Mouse (Mus musculus): ENCODE results near the gene Cib3. TPM values are rescaled to one million over a fixed set of nuclear protein-coding genes. Genes with fewer than 3 reads are reported as not detected.

Gene Cib3
- total and polyA plus RNA-seq, 3 experiments: not detected

DNA sequence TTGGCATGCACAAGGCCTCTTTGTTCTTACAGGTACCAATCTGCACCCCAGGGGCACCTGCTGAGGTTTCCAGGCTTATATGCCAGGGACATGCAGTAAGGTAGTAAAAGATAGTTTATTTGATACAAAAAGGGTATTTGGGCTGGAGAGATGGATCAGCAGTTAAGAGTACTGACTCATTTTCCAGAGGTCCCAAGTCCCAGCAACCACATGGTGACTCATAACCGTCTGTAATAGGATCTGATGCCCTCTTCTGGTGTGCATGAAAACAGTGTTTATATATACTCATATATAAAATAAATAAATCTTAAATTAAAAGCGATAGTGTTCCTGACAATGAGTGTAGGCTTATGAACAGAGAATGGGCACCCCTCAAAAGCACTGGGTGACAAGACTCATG, 54.5 kb downstream of the Cib3 start:
- H3K4me1 ChIP-seq (ENCODE audit: control insufficient read depth in 1 of 2, insufficient read depth in 2 of 2, low read length in 2 of 2): peaks cover 10 to 19% of the 10 kb centered on the region in 2 experiments
- H3K79me2 ChIP-seq (ENCODE audit: control insufficient read depth, insufficient read depth, low read length, poor library complexity): peaks cover 22% of the 10 kb centered on the region
- H3K27ac ChIP-seq (ENCODE audit: control insufficient read depth, low read depth, low read length): no peak overlapping the region
- H3K9ac ChIP-seq (ENCODE audit: control insufficient read depth, low read depth, low read length, poor library complexity, severe bottlenecking): no peak overlapping the region
- no peaks in the 10 kb centered on the region for H3K9me3 ChIP-seq (replicated peaks; ENCODE audit: insufficient read depth, low read length)
- DNase-seq (ENCODE audit: low read depth, low spot score): peak; percentile 34
- H3K27me3 ChIP-seq (ENCODE audit: control insufficient read depth in 1 of 2, insufficient read depth in 2 of 2, low read length in 2 of 2): no peaks in the 10 kb centered on the region
- peaks cover 0 to 33% of the 10 kb centered on the region in 2 experiments for H3K36me3 ChIP-seq (ENCODE audit: control insufficient read depth in 1 of 2, insufficient read depth in 2 of 2, low read length in 2 of 2)
- no peak overlapping the region for H3K4me3 ChIP-seq (ENCODE audit: control insufficient read depth in 1 of 2, insufficient read depth in 1 of 2, low read depth in 2 of 2, low read length in 2 of 2)
- TF ChIP-seq JUND (IDR thresholded peaks at IDR 0.05; ENCODE audit: low read depth, low read length): no peak
- no peak for TF ChIP-seq MAX (IDR thresholded peaks at IDR 0.05; ENCODE audit: low read length)
- TF ChIP-seq MEF2A (IDR thresholded peaks at IDR 0.05; ENCODE audit: extremely low read depth, insufficient replicate concordance, low read depth, low read length, poor library complexity, severe bottlenecking): no peak
- no peak for TF ChIP-seq MXI1 (IDR thresholded peaks at IDR 0.05; ENCODE audit: low read depth, low read length)
- no peak for TF ChIP-seq POLR2AphosphoS2 (IDR thresholded peaks at IDR 0.05; ENCODE audit: low read length)
- no peak for TF ChIP-seq RAD21 (IDR thresholded peaks at IDR 0.05; ENCODE audit: low read depth, low read length)
- TF ChIP-seq NELFE (IDR thresholded peaks at IDR 0.05; ENCODE audit: low read depth, low read length): no peak
- no peak for TF ChIP-seq ETS1 (IDR thresholded peaks at IDR 0.05; ENCODE audit: low read depth, low read length)
- no peak for TF ChIP-seq ZC3H11A (IDR thresholded peaks at IDR 0.05; ENCODE audit: low read depth, low read length)
- TF ChIP-seq GATA1 (IDR thresholded peaks at IDR 0.05; ENCODE audit: low read depth, low read length): no peak
- no peak for TF ChIP-seq HCFC1 (IDR thresholded peaks at IDR 0.05; ENCODE audit: low read depth, low read length)
- no peak for TF ChIP-seq MAZ (IDR thresholded peaks at IDR 0.05; ENCODE audit: low read depth, low read length)
- no peak for TF ChIP-seq USF2 (IDR thresholded peaks at IDR 0.05; ENCODE audit: borderline replicate concordance in 1 of 2, insufficient read depth in 1 of 2, low read depth in 1 of 2, low read length in 2 of 2)
- no peak for TF ChIP-seq TCF12 (IDR thresholded peaks at IDR 0.05; ENCODE audit: low read depth, low read length)
- TF ChIP-seq MAFK (IDR thresholded peaks at IDR 0.05; ENCODE audit: borderline replicate concordance, low read depth, low read length): no peak
- TF ChIP-seq MYB (IDR thresholded peaks at IDR 0.05; ENCODE audit: low read depth, low read length): no peak
- no peak for TF ChIP-seq USF1 (IDR thresholded peaks at IDR 0.05; ENCODE audit: low read depth, low read length)
- TF ChIP-seq KAT2A (conservative IDR thresholded peaks at IDR 0.05; ENCODE audit: low read depth, low read length): no peak

Other genes with a start within 250 kb of the Cib3 start
- gene Cyp4f18, start 203.2 kb downstream of the Cib3 start, total RNA-seq (2012; rRNA removed): 0.08 TPM in 1 of 2 replicates, not detected in the other
- not detected for gene Cyp4f18, start 203.2 kb downstream of the Cib3 start, polyA plus RNA-seq (2012; ENCODE audit: insufficient read depth in 1 of 2, insufficient read length in 2 of 2, low read depth in 1 of 2, low replicate concordance in 2 of 2, missing spikeins in 1 of 2)
- 0.04 TPM in 1 of 2 replicates, not detected in the other for gene Olfr372, start 171.6 kb downstream of the Cib3 start, total RNA-seq (2012; rRNA removed)
- gene Olfr372, start 171.6 kb downstream of the Cib3 start, polyA plus RNA-seq (2012; ENCODE audit: insufficient read depth in 1 of 2, insufficient read length in 2 of 2, low read depth in 1 of 2, low replicate concordance in 2 of 2, missing spikeins in 1 of 2): under 1 TPM in 1 of 2 experiments, not detected in 1; 0.01 TPM
- 0.04 TPM in 1 of 2 replicates, not detected in the other for gene Olfr373, start 129.7 kb downstream of the Cib3 start, total RNA-seq (2012; rRNA removed)
- gene Olfr373, start 129.7 kb downstream of the Cib3 start, polyA plus RNA-seq (2012; ENCODE audit: insufficient read depth in 1 of 2, insufficient read length in 2 of 2, low read depth in 1 of 2, low replicate concordance in 2 of 2, missing spikeins in 1 of 2): 1 to 10 TPM in 1 of 2 experiments, not detected in 1; 1.0 TPM
- gene Olfr374, start 105.8 kb downstream of the Cib3 start, total RNA-seq (2012; rRNA removed): 0.08 TPM in 1 of 2 replicates, not detected in the other
- under 1 TPM in 1 of 2 experiments, not detected in 1; 0.06 TPM for gene Olfr374, start 105.8 kb downstream of the Cib3 start, polyA plus RNA-seq (2012; ENCODE audit: insufficient read depth in 1 of 2, insufficient read length in 2 of 2, low read depth in 1 of 2, low replicate concordance in 2 of 2, missing spikeins in 1 of 2)
- 0.12 TPM in 1 of 2 replicates, not detected in the other for gene Tpm4, start 77.9 kb downstream of the Cib3 start, total RNA-seq (2012; rRNA removed)
- under 1 TPM in 1 of 2 experiments, not detected in 1; 0.36 TPM for gene Tpm4, start 77.9 kb downstream of the Cib3 start, polyA plus RNA-seq (2012; ENCODE audit: insufficient read depth in 1 of 2, insufficient read length in 2 of 2, low read depth in 1 of 2, low replicate concordance in 2 of 2, missing spikeins in 1 of 2)
- 95.2 and 97.4 TPM in 2 replicates for gene Rab8a, start 51.6 kb downstream of the Cib3 start, total RNA-seq (2012; rRNA removed)
- gene Rab8a, start 51.6 kb downstream of the Cib3 start, polyA plus RNA-seq (2012; ENCODE audit: insufficient read depth in 1 of 2, insufficient read length in 2 of 2, low read depth in 1 of 2, low replicate concordance in 2 of 2, missing spikeins in 1 of 2): 100 to 1,000 TPM in 1 of 2 experiments, not detected in 1; 139 TPM
- gene Hsh2d, start 23.2 kb downstream of the Cib3 start, total RNA-seq (2012; rRNA removed): 0.04 TPM in 1 of 2 replicates, not detected in the other
- under 1 TPM in 1 of 2 experiments, not detected in 1; 0.13 TPM for gene Hsh2d, start 23.2 kb downstream of the Cib3 start, polyA plus RNA-seq (2012; ENCODE audit: insufficient read depth in 1 of 2, insufficient read length in 2 of 2, low read depth in 1 of 2, low replicate concordance in 2 of 2, missing spikeins in 1 of 2)
- gene Gm11034, start 799 bp upstream of the Cib3 start, total RNA-seq (2012; rRNA removed): not detected in 2 replicates
- gene Gm11034, start 799 bp upstream of the Cib3 start, polyA plus RNA-seq (2012; ENCODE audit: insufficient read depth in 1 of 2, insufficient read length in 2 of 2, low read depth in 1 of 2, low replicate concordance in 2 of 2, missing spikeins in 1 of 2): not detected
- 42.2 and 45.5 TPM in 2 replicates for gene Fam32a, start 6.9 kb upstream of the Cib3 start, total RNA-seq (2012; rRNA removed)
- gene Fam32a, start 6.9 kb upstream of the Cib3 start, polyA plus RNA-seq (2012; ENCODE audit: insufficient read depth in 1 of 2, insufficient read length in 2 of 2, low read depth in 1 of 2, low replicate concordance in 2 of 2, missing spikeins in 1 of 2): 10 to 100 TPM in 1 of 2 experiments, not detected in 1; 45.9 TPM
- 45.7 and 47.4 TPM in 2 replicates for gene Ap1m1, start 27.2 kb upstream of the Cib3 start, total RNA-seq (2012; rRNA removed)
- gene Ap1m1, start 27.2 kb upstream of the Cib3 start, polyA plus RNA-seq (2012; ENCODE audit: insufficient read depth in 1 of 2, insufficient read length in 2 of 2, low read depth in 1 of 2, low replicate concordance in 2 of 2, missing spikeins in 1 of 2): 100 to 1,000 TPM in 1 of 2 experiments, not detected in 1; 117 TPM
- 11.4 and 11.7 TPM in 2 replicates for gene Gm10282, start 92.4 kb upstream of the Cib3 start, total RNA-seq (2012; rRNA removed)
- 100 to 1,000 TPM in 1 of 2 experiments, not detected in 1; 133 TPM for gene Gm10282, start 92.4 kb upstream of the Cib3 start, polyA plus RNA-seq (2012; ENCODE audit: insufficient read depth in 1 of 2, insufficient read length in 2 of 2, low read depth in 1 of 2, low replicate concordance in 2 of 2, missing spikeins in 1 of 2)
- not detected in 2 replicates for gene Klf2, start 106.2 kb upstream of the Cib3 start, total RNA-seq (2012; rRNA removed)
- gene Klf2, start 106.2 kb upstream of the Cib3 start, polyA plus RNA-seq (2012; ENCODE audit: insufficient read depth in 1 of 2, insufficient read length in 2 of 2, low read depth in 1 of 2, low replicate concordance in 2 of 2, missing spikeins in 1 of 2): not detected
- 18.6 and 19.1 TPM in 2 replicates for gene Eps15l1, start 208.6 kb upstream of the Cib3 start, total RNA-seq (2012; rRNA removed)
- gene Eps15l1, start 208.6 kb upstream of the Cib3 start, polyA plus RNA-seq (2012; ENCODE audit: insufficient read depth in 1 of 2, insufficient read length in 2 of 2, low read depth in 1 of 2, low replicate concordance in 2 of 2, missing spikeins in 1 of 2): 10 to 100 TPM in 1 of 2 experiments, not detected in 1; 40.8 TPM
- 3.9 and 4.0 TPM in 2 replicates for gene Calr3, start 231.0 kb upstream of the Cib3 start, total RNA-seq (2012; rRNA removed)
- 1 to 10 TPM in 1 of 2 experiments, not detected in 1; 2.7 TPM for gene Calr3, start 231.0 kb upstream of the Cib3 start, polyA plus RNA-seq (2012; ENCODE audit: insufficient read depth in 1 of 2, insufficient read length in 2 of 2, low read depth in 1 of 2, low replicate concordance in 2 of 2, missing spikeins in 1 of 2)
- 8.4 and 9.2 TPM in 2 replicates for gene 1700030K09Rik, start 231.0 kb upstream of the Cib3 start, total RNA-seq (2012; rRNA removed)
- gene 1700030K09Rik, start 231.0 kb upstream of the Cib3 start, polyA plus RNA-seq (2012; ENCODE audit: insufficient read depth in 1 of 2, insufficient read length in 2 of 2, low read depth in 1 of 2, low replicate concordance in 2 of 2, missing spikeins in 1 of 2): 10 to 100 TPM in 1 of 2 experiments, not detected in 1; 10.3 TPM